Mouse (Mus musculus): Measurements from ENCODE around the gene Nudt22.

- TF ChIP-seq CTCF (conservative IDR thresholded peaks at IDR 0.05; ENCODE audit: insufficient read depth, insufficient read length, low read depth, low read length), result no peak
- no peak for TF ChIP-seq POLR2A (IDR thresholded peaks at IDR 0.05; ENCODE audit: low read depth, low read length)
Observed at GRCm38 (mm10) chr19:6968491-6969271, 27.2 kb downstream of the Nudt22 start.
